In genomic region chr4:127037908-127038827, GRCm38 (mm10) we compare ENCODE assay signal across 13 mouse cellular contexts. TPM values are rescaled to one million over a fixed set of nuclear protein-coding genes. Genes with fewer than 3 reads are reported as not detected.
DNase-seq lines count a peak whose midpoint lies in the region; ATAC-seq lines count a peak whose summit lies in the region.
"Had no signal": no experiment of that assay in that cellular context is flagged by ENCODE, and none has a peak within 500 bp of the region (broad histone marks: within the 10 kb centered on the region; RNA-seq: fewer than 3 reads in every experiment).

No protein-coding gene starts in this region.

- no peak for DNase-seq in forebrain, embryonic 11.5 days (ENCODE audit: low spot score)
- peak; percentile 89 for DNase-seq in midbrain, embryonic 11.5 days (ENCODE audit: low spot score, missing footprints)
- DNase-seq in naive thymus-derived CD4-positive, alpha-beta T cell, adult 2 months (ENCODE audit: low read depth), result peak; percentile 16
- DNase-seq in right cerebral cortex, postnatal 36 days (ENCODE audit: low spot score in 2 of 2), result no peak
- no peak for DNase-seq in layer of hippocampus, postnatal 36 days
- DNase-seq: cerebellum, adult 18-20 months; gastrocnemius, postnatal 25 days; layer of hippocampus, adult 9-11 months had no signal

- no peak overlapping the region for H3K4me3 ChIP-seq in forebrain, embryonic 11.5 days (ENCODE audit: low read depth, low read length)
- no peak overlapping the region for H3K4me3 ChIP-seq in forebrain, embryonic 15.5 days
- no peak overlapping the region for H3K4me3 ChIP-seq in midbrain, embryonic 11.5 days (ENCODE audit: low read depth, low read length)
- no peak overlapping the region for H3K4me3 ChIP-seq in midbrain, embryonic 15.5 days
- H3K4me3 ChIP-seq in limb, embryonic 12.5 days (replicated peaks), result no peak overlapping the region
- H3K4me3 ChIP-seq: heart, embryonic 15.5 days; hindbrain, embryonic 15.5 days had no signal

- H3K4me1 ChIP-seq in forebrain, embryonic 11.5 days (replicated peaks; ENCODE audit: control insufficient read depth, insufficient read depth, low read length), result no peaks in the 10 kb centered on the region
- peaks cover 18% of the 10 kb centered on the region; the same call in 1 of the 2 replicates for H3K4me1 ChIP-seq in forebrain, embryonic 15.5 days
- H3K4me1 ChIP-seq in midbrain, embryonic 11.5 days (ENCODE audit: control insufficient read depth, insufficient read depth, low read length), result no peaks in the 10 kb centered on the region
- 0 out of 2 replicates have a peak, but pooled peaks cover 8% of the 10 kb centered on the region for H3K4me1 ChIP-seq in midbrain, embryonic 15.5 days
- no peaks in the 10 kb centered on the region for H3K4me1 ChIP-seq in limb, embryonic 12.5 days (replicated peaks)
- H3K4me1 ChIP-seq: heart, embryonic 15.5 days had no signal

- 91% methylated on average over 8 of the region's 8 CpGs for WGBS in forebrain, embryonic 11.5 days
- 84% methylated on average over 8 of the region's 8 CpGs for WGBS in forebrain, embryonic 15.5 days
- 91% methylated on average over 8 of the region's 8 CpGs for WGBS in midbrain, embryonic 11.5 days
- 89% methylated on average over 8 of the region's 8 CpGs for WGBS in midbrain, embryonic 15.5 days
- 77% methylated on average over 8 of the region's 8 CpGs for WGBS in limb, embryonic 12.5 days

- H3K9ac ChIP-seq in forebrain, embryonic 11.5 days (ENCODE audit: low read length), result no peak overlapping the region
- H3K9ac ChIP-seq in forebrain, embryonic 15.5 days (replicated peaks), result no peak overlapping the region
- H3K9ac ChIP-seq in midbrain, embryonic 11.5 days (ENCODE audit: low read length), result no peak overlapping the region
- H3K9ac ChIP-seq in midbrain, embryonic 15.5 days, result no peak overlapping the region
- H3K9ac ChIP-seq in limb, embryonic 12.5 days (replicated peaks), result no peak overlapping the region
- H3K9ac ChIP-seq: heart, embryonic 15.5 days; hindbrain, embryonic 15.5 days had no signal

- H3K27ac ChIP-seq in forebrain, embryonic 11.5 days (ENCODE audit: low read depth, low read length), result no peak overlapping the region
- H3K27ac ChIP-seq in forebrain, embryonic 15.5 days (replicated peaks), result no peak overlapping the region
- H3K27ac ChIP-seq in midbrain, embryonic 11.5 days (ENCODE audit: low read depth, low read length), result no peak overlapping the region
- H3K27ac ChIP-seq in midbrain, embryonic 15.5 days, result no peak overlapping the region
- no peak overlapping the region for H3K27ac ChIP-seq in limb, embryonic 12.5 days
- H3K27ac ChIP-seq: heart, embryonic 15.5 days; hindbrain, embryonic 15.5 days had no signal

- peaks cover 25% of the 10 kb centered on the region for H3K36me3 ChIP-seq in forebrain, embryonic 11.5 days (ENCODE audit: control insufficient read depth, insufficient read depth, low read length)
- H3K36me3 ChIP-seq in forebrain, embryonic 15.5 days, result peaks cover 78% of the 10 kb centered on the region
- H3K36me3 ChIP-seq in midbrain, embryonic 11.5 days (ENCODE audit: control insufficient read depth, insufficient read depth, low read length), result peaks cover 20% of the 10 kb centered on the region; the same call in 1 of the 2 replicates
- peaks cover 44% of the 10 kb centered on the region for H3K36me3 ChIP-seq in midbrain, embryonic 15.5 days (replicated peaks)
- H3K36me3 ChIP-seq in limb, embryonic 12.5 days, result peaks cover 76% of the 10 kb centered on the region

- 0 out of 2 replicates have a peak, but pooled peaks have one; percentile 35 for ATAC-seq in forebrain, embryonic 11.5 days (replicated peaks; ENCODE audit: low FRiP score)
- ATAC-seq in forebrain, embryonic 15.5 days (replicated peaks), result no peak
- ATAC-seq in midbrain, embryonic 11.5 days (ENCODE audit: low FRiP score), result 0 out of 2 replicates have a peak, but pooled peaks have one; percentile 15
- no peak for ATAC-seq in midbrain, embryonic 15.5 days (replicated peaks)
- 0 out of 2 replicates have a peak, but pooled peaks have one; percentile 2 for ATAC-seq in limb, embryonic 12.5 days (ENCODE audit: insufficient number of reproducible peaks, insufficient read depth, low FRiP score, low TSS enrichment, low read depth)

- H3K9me3 ChIP-seq in forebrain, embryonic 11.5 days (ENCODE audit: control insufficient read depth, low read length), result no peaks in the 10 kb centered on the region
- no peaks in the 10 kb centered on the region for H3K9me3 ChIP-seq in forebrain, embryonic 15.5 days
- H3K9me3 ChIP-seq in midbrain, embryonic 11.5 days (ENCODE audit: control insufficient read depth, low read length), result no peaks in the 10 kb centered on the region
- H3K9me3 ChIP-seq in midbrain, embryonic 15.5 days, result no peaks in the 10 kb centered on the region
- H3K9me3 ChIP-seq in limb, embryonic 12.5 days, result no peaks in the 10 kb centered on the region
- H3K9me3 ChIP-seq: heart, embryonic 15.5 days; hindbrain, embryonic 15.5 days had no signal

- H3K27me3 ChIP-seq in forebrain, embryonic 11.5 days (ENCODE audit: control insufficient read depth, insufficient read depth, low read length), result no peaks in the 10 kb centered on the region
- H3K27me3 ChIP-seq in forebrain, embryonic 15.5 days, result no peaks in the 10 kb centered on the region
- no peaks in the 10 kb centered on the region for H3K27me3 ChIP-seq in midbrain, embryonic 11.5 days (ENCODE audit: control insufficient read depth, insufficient read depth, low read length)
- no peaks in the 10 kb centered on the region for H3K27me3 ChIP-seq in midbrain, embryonic 15.5 days (replicated peaks)
- no peaks in the 10 kb centered on the region for H3K27me3 ChIP-seq in limb, embryonic 12.5 days
- H3K27me3 ChIP-seq: heart, embryonic 15.5 days; hindbrain, embryonic 15.5 days had no signal

- H3K4me2 ChIP-seq in forebrain, embryonic 11.5 days (ENCODE audit: low read depth, low read length, severe bottlenecking), result no peak overlapping the region
- no peak overlapping the region for H3K4me2 ChIP-seq in forebrain, embryonic 15.5 days (replicated peaks)
- no peak overlapping the region for H3K4me2 ChIP-seq in midbrain, embryonic 11.5 days
- H3K4me2 ChIP-seq in midbrain, embryonic 15.5 days, result no peak overlapping the region
- H3K4me2 ChIP-seq in limb, embryonic 12.5 days, result no peak overlapping the region
- H3K4me2 ChIP-seq: heart, embryonic 15.5 days; hindbrain, embryonic 15.5 days had no signal

RNA-seq across cellular contexts. Expression of gene Sfpq, which starts 17.0 kb away (rescaled TPM):
- 170 and 185 TPM in 2 replicates for polyA plus RNA-seq in forebrain, embryonic 11.5 days (2014; fragmentation: Nextera tagmentation; extraction: Ambion mirVana)
- polyA plus RNA-seq in forebrain, embryonic 15.5 days (2015; fragmentation: Nextera tagmentation; extraction: Ambion mirVana), result 98.9 and 102 TPM in 2 replicates
- 160 and 165 TPM in 2 replicates for polyA plus RNA-seq in midbrain, embryonic 11.5 days (2014; fragmentation: Nextera tagmentation; extraction: Ambion mirVana)
- 70.6 and 77.3 TPM in 2 replicates for polyA plus RNA-seq in midbrain, embryonic 15.5 days (2015; fragmentation: Nextera tagmentation; extraction: Ambion mirVana)
- 179 and 183 TPM in 2 replicates for polyA plus RNA-seq in limb, embryonic 12.5 days (2016; fragmentation: Nextera tagmentation; extraction: Ambion mirVana)
- total RNA-seq in layer of hippocampus, postnatal 36 days (2021), result 100 to 1,000 TPM; 265 to 324 TPM

RNA-seq across cellular contexts. Expression of gene Zmym1, which starts 22.8 kb away (rescaled TPM):
- 36.8 and 37.3 TPM in 2 replicates for polyA plus RNA-seq in forebrain, embryonic 11.5 days (2014; fragmentation: Nextera tagmentation; extraction: Ambion mirVana)
- polyA plus RNA-seq in forebrain, embryonic 15.5 days (2015; fragmentation: Nextera tagmentation; extraction: Ambion mirVana), result 28.3 and 31.3 TPM in 2 replicates
- polyA plus RNA-seq in midbrain, embryonic 11.5 days (2014; fragmentation: Nextera tagmentation; extraction: Ambion mirVana), result 33.0 and 34.9 TPM in 2 replicates
- polyA plus RNA-seq in midbrain, embryonic 15.5 days (2015; fragmentation: Nextera tagmentation; extraction: Ambion mirVana), result 25.3 and 28.3 TPM in 2 replicates
- 26.2 and 30.2 TPM in 2 replicates for polyA plus RNA-seq in limb, embryonic 12.5 days (2016; fragmentation: Nextera tagmentation; extraction: Ambion mirVana)
- 10 to 100 TPM; 13.6 to 14.1 TPM for total RNA-seq in layer of hippocampus, postnatal 36 days (2021)

RNA-seq across cellular contexts. Expression of gene Zmym6, which starts 39.0 kb away (rescaled TPM):
- 24.9 and 28.8 TPM in 2 replicates for polyA plus RNA-seq in forebrain, embryonic 11.5 days (2014; fragmentation: Nextera tagmentation; extraction: Ambion mirVana)
- polyA plus RNA-seq in forebrain, embryonic 15.5 days (2015; fragmentation: Nextera tagmentation; extraction: Ambion mirVana), result 32.6 and 35.0 TPM in 2 replicates
- 26.7 and 30.8 TPM in 2 replicates for polyA plus RNA-seq in midbrain, embryonic 11.5 days (2014; fragmentation: Nextera tagmentation; extraction: Ambion mirVana)
- polyA plus RNA-seq in midbrain, embryonic 15.5 days (2015; fragmentation: Nextera tagmentation; extraction: Ambion mirVana), result 34.5 and 40.2 TPM in 2 replicates
- polyA plus RNA-seq in limb, embryonic 12.5 days (2016; fragmentation: Nextera tagmentation; extraction: Ambion mirVana), result 28.7 and 31.0 TPM in 2 replicates
- total RNA-seq in layer of hippocampus, postnatal 36 days (2021), result 10 to 100 TPM; 45.2 to 51.2 TPM

Comparison
In these comparisons a context has a peak if more than half of its experiments do, and no peak if none do; other contexts are left out.
1. ATAC-seq: peak in forebrain, embryonic 11.5 days (single experiment), midbrain, embryonic 11.5 days (single experiment) and limb, embryonic 12.5 days (single experiment); none in forebrain, embryonic 15.5 days (single experiment) and midbrain, embryonic 15.5 days (single experiment).
2. DNase-seq: peak in midbrain, embryonic 11.5 days (single experiment) and naive thymus-derived CD4-positive, alpha-beta T cell, adult 2 months (single experiment); none in forebrain, embryonic 11.5 days (single experiment), right cerebral cortex, postnatal 36 days (0 of 2) and layer of hippocampus, postnatal 36 days (0 of 2).